Mouse (Mus musculus) neural tube, embryonic 14.5 days (tissue): ENCODE data around the gene Jakmip3. TPM values are rescaled to one million over a fixed set of nuclear protein-coding genes. Genes with fewer than 3 reads are reported as not detected.

Source experiments
- ATAC-seq: fragments of 200-750 bp; cut with Nextera tagmentation; 2 replicates; pipeline ENCODE4 v1.8.0; 2017; ENCODE audit warnings: low read depth, mild to moderate bottlenecking, moderate TSS enrichment, moderate library complexity
- H3K27ac ChIP-seq: fragments of 300-500 bp; sonication (generic); 2 replicates; pipeline ENCODE4 v1.5.1; 2014; ENCODE audit warnings: low read depth, mild to moderate bottlenecking, control low read depth, low read length, moderate library complexity, mixed read lengths
- H3K27me3 ChIP-seq: fragments of 300-500 bp; sonication (generic); 2 replicates; pipeline ENCODE4 v1.6.1; 2014; ENCODE audit warnings: low read length; ENCODE audit not compliant: control insufficient read depth, insufficient read depth
- H3K36me3 ChIP-seq: fragments of 300-500 bp; sonication (generic); 2 replicates; pipeline ENCODE4 v1.6.1; 2014; ENCODE audit warnings: low read length, mixed read lengths; ENCODE audit not compliant: control insufficient read depth, insufficient read depth
- H3K4me1 ChIP-seq: fragments of 300-500 bp; sonication (generic); 2 replicates; pipeline ENCODE4 v1.6.1; 2014; ENCODE audit warnings: low read length; ENCODE audit not compliant: control insufficient read depth, insufficient read depth
- H3K4me2 ChIP-seq: fragments of 300-500 bp; sonication (generic); 2 replicates; pipeline ENCODE4 v1.6.1; 2014; ENCODE audit warnings: mild to moderate bottlenecking, low read depth, low read length, control low read depth
- H3K4me3 ChIP-seq: fragments of 300-500 bp; sonication (generic); 2 replicates; pipeline ENCODE4 v1.5.1; 2014; ENCODE audit warnings: low read depth, low read length, control low read depth, mixed read lengths
- H3K9ac ChIP-seq: fragments of 300-500 bp; sonication (generic); replicated peaks from 2 replicates; pipeline ENCODE4 v1.6.1; 2014; ENCODE audit warnings: low read depth, mild to moderate bottlenecking, control low read depth, low read length, mixed read lengths
- H3K9me3 ChIP-seq: fragments of 300-500 bp; sonication (generic); 2 replicates; pipeline ENCODE4 v1.6.1; 2016; ENCODE audit warnings: low read length; ENCODE audit not compliant: control insufficient read depth
- WGBS: fragments of 180-500 bp; shearing (Covaris S2); extraction: QIAGEN DNeasy Blood & Tissue Kit; methylation state at CpG from one replicate; pipeline ENCODE4 v1.1.7; 2014; 5-methylcytosine and 5-hydroxymethylcytosine counted together
- polyA plus RNA-seq: library from polyadenylated mRNA; unstranded; fragments of >200 nt; fragmentation: Nextera tagmentation; extraction: Ambion mirVana; gene quantifications from 2 replicates; pipeline ENCODE4 v1.2.1, GENCODE M21; 2014

Gene Jakmip3
- polyA plus RNA-seq, 1 experiment from 2014 or later = 15.0 TPM

DNA sequence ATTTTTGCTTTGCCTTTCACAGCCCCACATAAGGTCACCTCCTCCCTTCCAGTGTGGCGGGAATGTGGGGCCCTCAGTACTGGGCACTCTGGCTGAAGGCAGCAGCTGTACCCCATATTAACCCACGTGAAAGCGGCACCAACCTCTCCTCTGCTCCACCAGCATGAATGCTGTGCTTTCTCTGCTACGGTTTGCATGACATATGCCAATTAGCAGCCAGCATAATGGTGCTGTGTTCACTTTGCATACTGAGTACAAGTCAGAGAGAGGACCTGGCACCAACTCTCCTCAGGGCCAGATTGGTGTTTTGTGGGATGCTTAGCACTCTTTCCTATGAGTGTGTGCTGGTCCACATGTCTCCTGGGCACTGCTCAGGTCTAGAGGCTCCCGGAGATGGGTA, 19.2 kb downstream of the Jakmip3 start:
- no peaks in the 10 kb centered on the region for H3K36me3 ChIP-seq
- H3K27me3 ChIP-seq = no peaks in the 10 kb centered on the region
- no peaks in the 10 kb centered on the region for H3K4me1 ChIP-seq
- no peak for ATAC-seq
- H3K9ac ChIP-seq = no peak overlapping the region
- no peaks in the 10 kb centered on the region for H3K9me3 ChIP-seq
- H3K27ac ChIP-seq = no peak overlapping the region
- WGBS = 62% methylated on average over 5 of the region's 5 CpGs
- no peak overlapping the region for H3K4me2 ChIP-seq
- no peak overlapping the region for H3K4me3 ChIP-seq

DNA sequence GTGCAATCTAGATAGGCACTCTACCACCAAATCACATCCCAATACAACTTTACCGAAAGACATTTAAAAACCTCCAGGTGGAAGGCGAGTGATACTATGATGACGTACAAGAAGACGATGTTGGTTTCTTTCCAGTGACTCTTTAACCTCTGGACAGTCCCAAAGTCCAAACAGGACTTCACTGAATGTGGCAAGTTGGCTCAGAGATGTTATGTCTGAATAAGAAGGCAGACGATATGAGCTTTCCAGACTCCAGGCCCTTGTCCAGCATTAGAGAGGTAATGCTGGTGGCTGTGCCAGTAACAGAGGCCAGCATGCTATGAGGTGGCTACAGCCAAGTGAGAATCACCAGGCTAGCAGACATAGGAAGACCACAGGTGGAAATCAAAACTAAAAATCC, 23.2 kb downstream of the Jakmip3 start:
- H3K4me2 ChIP-seq = no peak overlapping the region
- ATAC-seq = no peak
- no peaks in the 10 kb centered on the region for H3K36me3 ChIP-seq
- H3K27me3 ChIP-seq = no peaks in the 10 kb centered on the region
- no peak overlapping the region for H3K9ac ChIP-seq
- WGBS = 92% methylated on average over 5 of the region's 5 CpGs
- no peak overlapping the region for H3K27ac ChIP-seq
- H3K4me3 ChIP-seq = no peak overlapping the region
- no peaks in the 10 kb centered on the region for H3K9me3 ChIP-seq
- H3K4me1 ChIP-seq = no peaks in the 10 kb centered on the region

DNA sequence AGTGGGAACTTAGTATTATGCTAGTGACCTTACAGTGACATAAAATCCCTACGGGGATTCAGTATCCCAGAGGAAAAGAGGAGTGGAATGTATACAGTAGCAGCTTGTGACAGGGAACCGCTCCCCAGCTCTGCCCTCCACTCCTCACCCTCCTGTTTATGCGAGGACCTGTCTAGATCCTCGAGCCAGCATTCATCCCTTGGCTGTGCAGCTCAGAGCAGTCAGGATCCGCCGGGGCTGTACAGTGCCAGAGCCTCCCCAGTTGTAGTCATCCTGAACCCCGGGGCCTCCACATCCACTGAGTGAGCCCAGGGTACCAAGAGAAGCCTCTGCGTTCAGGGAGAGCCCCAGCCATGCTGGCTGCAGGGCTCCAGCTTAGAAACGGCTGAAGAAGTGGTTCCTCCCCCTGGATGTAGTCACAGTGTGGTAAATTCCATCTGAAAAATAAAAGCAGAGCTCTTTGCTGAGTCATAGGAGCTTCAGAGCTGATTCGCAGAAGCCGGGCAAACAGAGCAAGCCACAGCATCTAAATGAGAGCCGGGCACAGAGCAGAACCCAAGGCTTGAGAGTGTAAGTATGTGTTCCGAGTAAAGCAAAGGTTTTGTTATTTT, 27.6 kb downstream of the Jakmip3 start:
- no peak overlapping the region for H3K4me3 ChIP-seq
- no peak overlapping the region for H3K27ac ChIP-seq
- H3K9me3 ChIP-seq = no peaks in the 10 kb centered on the region
- no peak overlapping the region for H3K4me2 ChIP-seq
- WGBS = 63% methylated on average over 13 of the region's 13 CpGs
- H3K27me3 ChIP-seq = no peaks in the 10 kb centered on the region
- no peaks in the 10 kb centered on the region for H3K4me1 ChIP-seq
- no peaks in the 10 kb centered on the region for H3K36me3 ChIP-seq
- ATAC-seq = no peak
- no peak overlapping the region for H3K9ac ChIP-seq

GRCm38 (mm10) chr7:138977510-138977909, 37.0 kb downstream of the Jakmip3 start:
- no peak overlapping the region for H3K27ac ChIP-seq
- no peaks in the 10 kb centered on the region for H3K27me3 ChIP-seq
- no peaks in the 10 kb centered on the region for H3K9me3 ChIP-seq
- ATAC-seq = no peak
- no peak overlapping the region for H3K4me3 ChIP-seq
- H3K4me2 ChIP-seq = no peak overlapping the region
- WGBS = 95% methylated on average over 7 of the region's 7 CpGs
- H3K9ac ChIP-seq = no peak overlapping the region
- no peaks in the 10 kb centered on the region for H3K4me1 ChIP-seq
- H3K36me3 ChIP-seq = no peaks in the 10 kb centered on the region

GRCm38 (mm10) chr7:138984576-138984975, 44.0 kb downstream of the Jakmip3 start:
- Histone ChIP-seq H3K36me3 (no peaks in the 10 kb centered on the region), H3K27me3 (no peaks in the 10 kb centered on the region), H3K27ac (no peak overlapping the region), H3K4me1 (peaks cover 7% of the 10 kb centered on the region), H3K9me3 (no peaks in the 10 kb centered on the region), H3K4me3 (no peak overlapping the region), H3K9ac (no peak overlapping the region), H3K4me2 (no peak overlapping the region)
- ATAC-seq = no peak
- 80% methylated on average over 6 of the region's 6 CpGs for WGBS

DNA sequence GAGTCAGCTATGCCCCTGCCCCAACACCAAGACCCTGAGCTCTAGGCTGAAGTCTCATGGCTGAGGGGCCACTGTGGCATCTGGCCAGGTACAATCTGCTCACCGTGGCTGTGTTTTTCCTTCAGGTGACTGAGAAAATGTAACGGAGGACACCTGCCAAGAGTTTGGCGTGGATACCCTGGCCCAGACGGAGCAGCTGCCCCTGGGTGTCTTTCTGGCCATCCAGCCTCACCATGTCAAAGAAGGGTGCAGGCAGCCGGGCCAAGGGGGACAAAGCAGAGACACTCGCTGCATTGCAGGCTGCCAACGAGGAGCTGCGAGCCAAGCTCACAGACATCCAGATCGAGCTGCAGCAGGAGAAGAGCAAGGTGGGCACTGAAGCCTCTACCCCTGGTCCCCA, 48.6 kb downstream of the Jakmip3 start:
- Histone ChIP-seq H3K36me3 (no peaks in the 10 kb centered on the region), H3K27ac (no peak overlapping the region), H3K4me2 (no peak overlapping the region), H3K9ac (no peak overlapping the region), H3K4me3 (no peak overlapping the region), H3K27me3 (no peaks in the 10 kb centered on the region), H3K4me1 (peaks cover 7% of the 10 kb centered on the region), H3K9me3 (no peaks in the 10 kb centered on the region)
- WGBS = 90% methylated on average over 9 of the region's 9 CpGs
- ATAC-seq = no peak

- H3K4me2 ChIP-seq = no peak overlapping the region
- WGBS = 90% methylated on average over 9 of the region's 9 CpGs
- ATAC-seq = no peak
- H3K9ac ChIP-seq = no peak overlapping the region
- H3K4me1 ChIP-seq = 0 out of 2 replicates have a peak, but pooled peaks cover 10% of the 10 kb centered on the region
- no peaks in the 10 kb centered on the region for H3K27me3 ChIP-seq
- H3K9me3 ChIP-seq = no peaks in the 10 kb centered on the region
- no peak overlapping the region for H3K27ac ChIP-seq
- no peaks in the 10 kb centered on the region for H3K36me3 ChIP-seq
- no peak overlapping the region for H3K4me3 ChIP-seq
Observed at GRCm38 (mm10) chr7:139002692-139003091, 62.2 kb downstream of the Jakmip3 start.

GRCm38 (mm10) chr7:139003250-139003649, 62.7 kb downstream of the Jakmip3 start:
- peak; percentile 34; the same call in 1 of the 2 replicates for ATAC-seq
- no peaks in the 10 kb centered on the region for H3K27me3 ChIP-seq
- H3K4me2 ChIP-seq = no peak overlapping the region
- H3K9me3 ChIP-seq = no peaks in the 10 kb centered on the region
- 0 out of 2 replicates have a peak, but pooled peaks cover 10% of the 10 kb centered on the region for H3K4me1 ChIP-seq
- H3K36me3 ChIP-seq = no peaks in the 10 kb centered on the region
- H3K27ac ChIP-seq = peak overlapping the region; percentile 48; the same call in 1 of the 2 replicates
- H3K9ac ChIP-seq = no peak overlapping the region
- no peak overlapping the region for H3K4me3 ChIP-seq
- 50% methylated on average over 9 of the region's 9 CpGs for WGBS

GRCm38 (mm10) chr7:139009786-139010502, 69.4 kb downstream of the Jakmip3 start:
- no peak overlapping the region for H3K4me3 ChIP-seq
- peaks cover 8% of the 10 kb centered on the region; the same call in 1 of the 2 replicates for H3K4me1 ChIP-seq
- H3K9ac ChIP-seq = no peak overlapping the region
- H3K36me3 ChIP-seq = no peaks in the 10 kb centered on the region
- H3K27ac ChIP-seq = no peak overlapping the region
- H3K27me3 ChIP-seq = no peaks in the 10 kb centered on the region
- 56% methylated on average over 7 of the region's 7 CpGs for WGBS
- ATAC-seq = no peak
- no peaks in the 10 kb centered on the region for H3K9me3 ChIP-seq
- H3K4me2 ChIP-seq = no peak overlapping the region
